Mouse (Mus musculus): ENCODE measurements around the gene Myh2. TPM values are rescaled to one million over a fixed set of nuclear protein-coding genes. Genes with fewer than 3 reads are reported as not detected.

Myh2 gene
- not detected in 2 replicates for polyA plus RNA-seq (2016; fragmentation: Nextera tagmentation; extraction: Ambion mirVana)

DNA sequence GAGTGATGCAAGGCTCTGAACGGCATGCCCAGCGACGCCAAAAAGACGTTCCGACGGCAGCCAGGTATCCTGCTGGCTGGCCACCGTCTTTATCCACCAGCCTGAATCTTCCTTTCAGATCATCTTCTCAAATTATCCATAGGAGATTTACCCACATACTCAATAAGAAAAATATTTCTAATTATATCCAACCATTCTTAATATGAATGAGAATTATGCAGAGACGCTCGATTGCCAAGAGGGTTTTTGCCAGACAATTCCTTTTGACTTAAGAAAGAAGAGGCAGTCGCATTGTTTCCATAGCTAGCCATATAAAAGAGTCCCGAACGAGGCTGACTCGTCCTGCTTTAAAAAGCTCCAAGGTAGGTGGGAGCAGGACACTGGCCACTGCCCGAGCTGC, at the start of gene Myh2:
Myh2 (plus strand) TSS at position 301 of the 400 bp plus-strand sequence.
- Histone ChIP-seq H3K4me2 (no peak within 1 kb of the TSS), H3K27me3 (replicated peaks) (no peaks in the 10 kb centered on the region), H3K27ac (ENCODE audit: poor library complexity, severe bottlenecking) (no peak within 1 kb of the TSS), H3K4me3 (no peak within 1 kb of the TSS), H3K36me3 (no peaks in the 10 kb centered on the region), H3K4me1 (replicated peaks) (no peaks in the 10 kb centered on the region), H3K9ac (no peak within 1 kb of the TSS), H3K9me3 (replicated peaks) (no peaks in the 10 kb centered on the region)
- no peak for ATAC-seq (ENCODE audit: insufficient number of reproducible peaks, low FRiP score)
- WGBS = 77% methylated on average over 14 of the region's 14 CpGs

DNA sequence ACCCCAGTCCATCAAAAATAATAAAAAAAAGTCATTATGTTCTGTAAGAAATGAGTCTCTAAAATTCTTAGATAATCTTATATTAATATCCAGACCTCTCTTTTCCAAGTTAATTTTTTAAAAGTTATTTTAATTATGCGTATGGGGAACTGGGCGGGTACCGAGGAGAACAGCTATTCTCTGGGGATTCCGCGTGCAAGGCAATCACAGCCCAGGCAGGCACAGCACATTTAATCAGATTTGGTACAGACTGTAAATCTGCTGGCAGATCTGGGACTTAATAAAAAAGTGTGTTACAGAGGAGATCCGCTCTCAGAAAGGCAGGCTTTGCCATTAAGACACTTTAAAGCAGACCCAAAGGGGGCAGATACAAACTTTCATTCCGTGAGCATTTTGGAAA, 45.9 kb upstream of the Myh2 start:
- Histone ChIP-seq H3K27ac (ENCODE audit: poor library complexity, severe bottlenecking) (no peak overlapping the region), H3K27me3 (replicated peaks) (no peaks in the 10 kb centered on the region), H3K4me2 (no peak overlapping the region), H3K4me3 (no peak overlapping the region), H3K4me1 (replicated peaks) (no peaks in the 10 kb centered on the region), H3K9ac (no peak overlapping the region), H3K36me3 (no peaks in the 10 kb centered on the region), H3K9me3 (replicated peaks) (no peaks in the 10 kb centered on the region)
- ATAC-seq (ENCODE audit: insufficient number of reproducible peaks, low FRiP score) = no peak
- 81% methylated on average over 7 of the region's 7 CpGs for WGBS

DNA sequence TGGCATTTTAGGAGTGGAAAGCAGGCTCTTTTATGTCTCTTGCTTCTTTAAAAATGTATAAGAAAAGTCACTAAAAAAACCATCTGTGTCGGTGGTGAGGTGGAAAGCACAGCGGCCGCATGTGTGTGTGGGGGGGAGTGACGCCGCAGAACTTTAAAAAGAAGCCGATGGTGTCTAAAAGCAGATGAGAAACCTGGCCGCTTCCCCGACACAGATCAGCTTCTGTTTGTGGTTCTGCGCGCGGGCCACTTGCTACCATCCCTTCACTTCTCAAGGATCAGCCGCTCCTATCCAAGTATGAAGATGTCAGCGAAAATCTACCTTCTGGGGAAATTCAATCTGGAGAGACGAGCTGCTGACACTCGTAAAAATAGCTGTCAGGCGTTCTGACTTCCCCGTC, 45.5 kb upstream of the Myh2 start:
- Histone ChIP-seq H3K9ac (no peak overlapping the region), H3K4me1 (replicated peaks) (no peaks in the 10 kb centered on the region), H3K4me2 (no peak overlapping the region), H3K27ac (ENCODE audit: poor library complexity, severe bottlenecking) (no peak overlapping the region), H3K9me3 (replicated peaks) (no peaks in the 10 kb centered on the region), H3K36me3 (no peaks in the 10 kb centered on the region), H3K4me3 (no peak overlapping the region), H3K27me3 (replicated peaks) (no peaks in the 10 kb centered on the region)
- ATAC-seq (ENCODE audit: insufficient number of reproducible peaks, low FRiP score) = no peak
- 72% methylated on average over 17 of the region's 17 CpGs for WGBS

DNA sequence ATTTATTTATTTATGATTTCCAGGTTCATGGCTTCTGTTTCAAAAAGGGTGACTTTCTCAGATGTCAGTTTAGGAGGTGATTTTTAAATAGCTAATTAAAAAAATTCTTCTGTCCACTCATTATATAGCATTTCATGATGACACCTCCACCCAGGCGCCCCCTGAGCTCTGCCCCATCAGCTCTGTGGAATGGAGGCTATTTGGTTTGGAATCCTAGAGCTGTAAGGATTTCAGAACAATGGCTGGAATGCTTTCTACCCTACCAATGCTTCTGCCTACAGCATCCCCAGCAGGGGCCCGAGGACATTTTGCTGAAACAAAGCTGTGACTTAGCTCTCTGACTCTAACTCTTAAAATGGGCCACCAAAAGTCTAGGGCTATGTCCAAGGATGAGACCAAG, 37.3 kb upstream of the Myh2 start:
- ATAC-seq (ENCODE audit: insufficient number of reproducible peaks, low FRiP score) = no peak

DNA sequence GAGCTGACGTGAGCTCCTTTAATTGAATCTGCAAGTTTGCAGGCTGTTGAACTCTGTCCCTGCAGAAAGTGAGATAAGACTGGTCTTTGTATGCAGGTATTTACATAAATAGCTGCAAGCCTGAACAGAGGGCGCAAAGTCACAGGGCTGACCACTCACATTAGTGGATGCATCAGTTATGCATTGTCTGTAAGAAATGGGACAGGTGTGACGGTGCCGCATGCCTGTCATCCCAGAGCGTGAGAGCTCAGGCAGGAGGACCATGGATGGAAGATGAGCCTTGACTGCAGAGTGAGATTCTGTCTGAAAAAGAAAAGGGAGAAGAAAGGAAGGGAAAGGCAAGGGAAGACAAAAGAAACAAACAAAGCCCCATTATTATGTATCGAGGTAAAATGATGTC, 36.2 kb upstream of the Myh2 start:
- Histone ChIP-seq H3K4me3 (no peak overlapping the region), H3K4me1 (replicated peaks) (no peaks in the 10 kb centered on the region), H3K9ac (no peak overlapping the region), H3K9me3 (replicated peaks) (no peaks in the 10 kb centered on the region), H3K36me3 (no peaks in the 10 kb centered on the region), H3K27ac (ENCODE audit: poor library complexity, severe bottlenecking) (no peak overlapping the region), H3K4me2 (no peak overlapping the region), H3K27me3 (replicated peaks) (no peaks in the 10 kb centered on the region)
- 76% methylated on average over 6 of the region's 6 CpGs for WGBS
- no peak for ATAC-seq (ENCODE audit: insufficient number of reproducible peaks, low FRiP score)

More for the DNA sequence above, 37.3 kb upstream of the Myh2 start:
- Histone ChIP-seq H3K27ac (ENCODE audit: poor library complexity, severe bottlenecking) (no peak overlapping the region), H3K9ac (no peak overlapping the region), H3K4me1 (replicated peaks) (no peaks in the 10 kb centered on the region), H3K9me3 (replicated peaks) (no peaks in the 10 kb centered on the region), H3K4me3 (no peak overlapping the region), H3K27me3 (replicated peaks) (no peaks in the 10 kb centered on the region), H3K36me3 (no peaks in the 10 kb centered on the region), H3K4me2 (no peak overlapping the region)
- 73% methylated on average over 2 of the region's 2 CpGs for WGBS

DNA sequence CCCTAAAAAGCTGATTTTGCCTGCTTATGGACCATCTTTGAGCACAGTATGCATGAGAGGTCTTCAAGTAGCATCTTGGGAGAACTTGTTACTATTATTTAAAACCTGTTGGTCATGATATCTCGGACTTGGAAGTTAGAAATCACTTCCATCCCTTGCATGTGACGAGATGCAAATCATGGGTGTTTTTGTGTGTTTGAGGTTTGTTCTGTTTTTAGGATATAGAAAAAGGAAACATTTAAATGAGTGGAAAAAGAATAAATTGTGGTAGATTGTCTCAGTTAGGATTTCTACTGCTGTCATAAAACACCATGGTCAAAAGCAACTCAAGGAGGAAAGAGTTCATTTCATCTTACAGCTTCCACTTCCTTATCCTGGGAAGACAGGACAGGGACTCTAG, 35.3 kb upstream of the Myh2 start:
- Histone ChIP-seq H3K9ac (no peak overlapping the region), H3K4me3 (no peak overlapping the region), H3K4me2 (no peak overlapping the region), H3K27ac (ENCODE audit: poor library complexity, severe bottlenecking) (no peak overlapping the region), H3K36me3 (no peaks in the 10 kb centered on the region), H3K27me3 (replicated peaks) (no peaks in the 10 kb centered on the region), H3K4me1 (replicated peaks) (no peaks in the 10 kb centered on the region), H3K9me3 (replicated peaks) (no peaks in the 10 kb centered on the region)
- ATAC-seq (ENCODE audit: insufficient number of reproducible peaks, low FRiP score) = no peak
- 79% methylated on average over 2 of the region's 2 CpGs for WGBS

DNA sequence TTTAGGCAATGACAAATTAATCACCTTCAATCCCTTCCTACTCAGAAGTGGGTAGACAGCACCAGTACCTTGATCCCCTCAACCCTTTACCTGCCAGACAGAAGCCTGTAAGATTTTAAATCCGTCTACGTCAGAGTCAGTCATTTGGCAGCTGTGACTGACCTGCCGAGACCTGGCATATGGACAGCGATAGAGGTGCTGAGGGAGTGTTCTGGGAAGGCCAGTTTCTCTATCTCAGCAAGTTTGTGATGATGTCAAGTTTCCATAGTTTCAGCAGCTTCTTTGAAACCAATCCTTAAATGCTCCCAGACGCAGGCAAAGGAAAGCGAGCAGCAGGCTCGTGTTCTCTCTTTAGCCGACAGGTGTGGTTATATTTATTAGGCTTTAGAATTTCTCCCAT, 31.3 kb upstream of the Myh2 start:
- WGBS = 69% methylated on average over 8 of the region's 8 CpGs
- no peaks in the 10 kb centered on the region for H3K36me3 ChIP-seq
- ATAC-seq (ENCODE audit: insufficient number of reproducible peaks, low FRiP score) = no peak
- no peak overlapping the region for H3K4me3 ChIP-seq
- no peaks in the 10 kb centered on the region for H3K4me1 ChIP-seq (replicated peaks)
- H3K27me3 ChIP-seq (replicated peaks) = no peaks in the 10 kb centered on the region
- no peak overlapping the region for H3K9ac ChIP-seq
- no peak overlapping the region for H3K27ac ChIP-seq (ENCODE audit: poor library complexity, severe bottlenecking)
- H3K9me3 ChIP-seq (replicated peaks) = no peaks in the 10 kb centered on the region
- H3K4me2 ChIP-seq = no peak overlapping the region

DNA sequence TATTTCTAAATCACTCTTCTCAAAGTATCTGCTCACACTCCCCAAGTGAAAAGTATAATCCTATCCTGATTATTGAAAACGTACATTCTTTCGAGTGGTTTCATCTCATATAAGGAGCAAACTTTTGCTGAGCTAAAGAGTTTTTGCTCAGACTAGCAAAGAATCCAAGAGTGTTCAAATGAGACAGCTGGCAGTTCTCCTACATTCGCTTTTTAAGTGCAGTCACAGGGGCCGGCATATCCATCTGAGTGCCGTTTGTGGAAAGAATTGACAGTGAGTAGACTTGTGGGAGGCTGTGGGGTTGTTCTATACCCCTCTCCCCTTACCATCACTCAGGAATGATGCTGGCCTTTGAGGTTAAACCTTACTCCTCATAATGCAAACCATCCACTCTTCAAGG, 30.7 kb upstream of the Myh2 start:
- Histone ChIP-seq H3K9ac (no peak overlapping the region), H3K4me1 (replicated peaks) (no peaks in the 10 kb centered on the region), H3K4me2 (no peak overlapping the region), H3K27ac (ENCODE audit: poor library complexity, severe bottlenecking) (no peak overlapping the region), H3K4me3 (no peak overlapping the region), H3K27me3 (replicated peaks) (no peaks in the 10 kb centered on the region), H3K36me3 (no peaks in the 10 kb centered on the region), H3K9me3 (replicated peaks) (no peaks in the 10 kb centered on the region)
- ATAC-seq (ENCODE audit: insufficient number of reproducible peaks, low FRiP score) = no peak
- WGBS = 78% methylated on average over 5 of the region's 5 CpGs

DNA sequence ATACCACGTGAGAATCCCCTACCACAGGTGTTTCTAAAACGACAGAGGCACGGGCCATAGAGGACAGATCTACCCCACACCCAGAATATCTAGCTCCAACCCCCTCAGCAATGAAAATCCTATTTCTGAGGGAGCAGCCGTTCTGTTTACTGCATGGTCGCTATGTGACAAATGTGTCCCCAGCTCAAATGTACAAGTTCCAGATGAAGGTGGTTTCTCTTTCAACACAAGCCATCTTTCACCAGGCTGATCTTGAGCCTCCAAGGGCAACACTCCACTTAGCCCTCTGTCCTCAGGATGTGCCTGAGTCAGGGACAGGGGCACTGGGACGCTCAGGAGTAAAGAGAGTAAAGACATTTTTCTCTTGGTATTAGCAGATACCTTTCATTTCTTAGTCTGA, 29.8 kb upstream of the Myh2 start:
- H3K9me3 ChIP-seq (replicated peaks) = no peaks in the 10 kb centered on the region
- no peaks in the 10 kb centered on the region for H3K4me1 ChIP-seq (replicated peaks)
- no peaks in the 10 kb centered on the region for H3K36me3 ChIP-seq
- no peak for ATAC-seq (ENCODE audit: insufficient number of reproducible peaks, low FRiP score)
- no peak overlapping the region for H3K4me3 ChIP-seq
- 66% methylated on average over 6 of the region's 6 CpGs for WGBS
- H3K9ac ChIP-seq = no peak overlapping the region
- no peak overlapping the region for H3K27ac ChIP-seq (ENCODE audit: poor library complexity, severe bottlenecking)
- H3K27me3 ChIP-seq (replicated peaks) = no peaks in the 10 kb centered on the region
- no peak overlapping the region for H3K4me2 ChIP-seq

DNA sequence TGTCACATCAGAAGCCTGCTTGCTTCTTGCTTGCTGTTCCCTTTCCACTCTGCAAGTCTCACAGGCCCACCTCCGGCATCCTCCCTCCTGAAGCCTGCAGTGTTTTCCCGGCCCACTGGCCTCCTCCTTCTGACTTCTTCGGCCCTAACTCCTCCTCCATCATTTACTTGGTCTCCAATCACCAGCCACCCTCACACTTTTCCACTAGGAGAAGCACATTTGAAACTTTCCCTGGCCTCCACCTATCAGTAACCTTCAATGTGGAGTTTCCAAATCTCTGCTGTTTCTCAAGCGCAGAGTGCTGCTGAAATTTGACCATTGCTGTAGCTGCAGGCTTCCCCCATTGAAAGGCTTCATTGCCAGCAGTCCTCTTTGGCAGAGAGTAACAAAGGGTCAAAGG, 28.8 kb upstream of the Myh2 start:
- no peak overlapping the region for H3K27ac ChIP-seq (ENCODE audit: poor library complexity, severe bottlenecking)
- no peaks in the 10 kb centered on the region for H3K36me3 ChIP-seq
- WGBS = 61% methylated on average over 4 of the region's 4 CpGs
- no peaks in the 10 kb centered on the region for H3K4me1 ChIP-seq (replicated peaks)
- no peak overlapping the region for H3K9ac ChIP-seq
- H3K4me2 ChIP-seq = no peak overlapping the region
- H3K4me3 ChIP-seq = no peak overlapping the region
- no peaks in the 10 kb centered on the region for H3K27me3 ChIP-seq (replicated peaks)
- ATAC-seq (ENCODE audit: insufficient number of reproducible peaks, low FRiP score) = no peak
- H3K9me3 ChIP-seq (replicated peaks) = no peaks in the 10 kb centered on the region

DNA sequence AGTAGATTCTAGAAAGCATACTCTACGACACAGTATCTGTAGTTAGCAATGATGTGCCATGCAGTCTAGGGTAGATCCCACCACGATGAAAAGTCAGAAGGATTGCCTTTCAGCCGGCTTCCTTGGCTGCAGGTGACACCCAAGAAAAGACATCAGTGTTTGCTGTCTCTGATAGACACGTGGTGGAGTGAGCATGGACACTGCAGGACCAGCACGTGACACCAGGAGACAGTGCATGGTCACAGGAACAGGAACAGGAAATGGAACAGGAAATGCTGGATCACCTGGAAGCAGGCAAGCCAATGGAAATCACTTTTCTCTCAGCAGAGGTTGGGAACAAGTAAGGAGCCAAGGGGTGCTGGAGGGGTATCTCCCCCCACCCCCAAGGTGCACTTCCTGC, 27.8 kb upstream of the Myh2 start:
- no peaks in the 10 kb centered on the region for H3K27me3 ChIP-seq (replicated peaks)
- WGBS = 67% methylated on average over 5 of the region's 5 CpGs
- no peak overlapping the region for H3K27ac ChIP-seq (ENCODE audit: poor library complexity, severe bottlenecking)

DNA sequence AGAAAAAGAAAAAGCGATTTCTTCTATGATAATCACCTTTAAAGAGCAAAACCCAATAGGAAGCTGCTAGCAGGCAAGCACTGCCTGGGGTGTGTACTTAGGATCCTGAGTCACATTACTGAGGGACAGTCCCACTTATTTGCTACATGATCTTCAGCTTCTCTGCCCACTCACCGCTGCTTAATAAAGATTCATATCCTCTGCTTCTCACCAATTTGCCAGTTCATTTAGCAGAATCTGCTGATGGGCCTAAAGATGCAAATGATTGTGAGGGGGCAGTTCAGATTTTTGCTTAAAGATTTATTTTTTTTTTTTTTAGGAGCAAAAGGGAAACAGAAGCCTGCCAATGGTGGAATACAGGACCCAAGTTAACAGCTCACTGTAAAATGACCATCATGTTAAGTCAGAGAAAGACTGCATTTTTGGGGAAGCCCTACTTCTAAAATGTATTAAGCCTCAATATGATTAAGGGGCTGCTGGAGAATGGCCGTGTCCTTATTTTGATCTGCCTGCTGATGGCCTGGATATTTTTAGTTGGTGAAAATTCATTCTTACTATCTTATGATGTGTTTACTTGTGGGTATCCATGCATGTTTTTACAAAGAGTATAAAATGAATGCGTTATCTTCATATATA, 26.8 kb upstream of the Myh2 start:
- ATAC-seq (ENCODE audit: insufficient number of reproducible peaks, low FRiP score) = no peak
- Histone ChIP-seq H3K36me3 (no peaks in the 10 kb centered on the region), H3K4me1 (replicated peaks) (no peaks in the 10 kb centered on the region), H3K9ac (no peak overlapping the region), H3K27me3 (replicated peaks) (no peaks in the 10 kb centered on the region), H3K27ac (ENCODE audit: poor library complexity, severe bottlenecking) (no peak overlapping the region), H3K4me2 (no peak overlapping the region), H3K9me3 (replicated peaks) (no peaks in the 10 kb centered on the region), H3K4me3 (no peak overlapping the region)
- 80% methylated on average over 4 of the region's 4 CpGs for WGBS

More for the DNA sequence above, 27.8 kb upstream of the Myh2 start:
- Histone ChIP-seq H3K4me1 (replicated peaks) (no peaks in the 10 kb centered on the region), H3K4me2 (no peak overlapping the region), H3K36me3 (no peaks in the 10 kb centered on the region), H3K9me3 (replicated peaks) (no peaks in the 10 kb centered on the region), H3K9ac (no peak overlapping the region), H3K4me3 (no peak overlapping the region)
- no peak for ATAC-seq (ENCODE audit: insufficient number of reproducible peaks, low FRiP score)

Data from heart, embryonic 12.5 days (tissue).